Mouse (Mus musculus): ENCODE measurements around the gene Braf. TPM values are rescaled to one million over a fixed set of nuclear protein-coding genes. Genes with fewer than 3 reads are reported as not detected.

Gene Braf
- total and polyA plus RNA-seq, 3 experiments: 7.2 to 16.9 (median 15.0) TPM

DNA sequence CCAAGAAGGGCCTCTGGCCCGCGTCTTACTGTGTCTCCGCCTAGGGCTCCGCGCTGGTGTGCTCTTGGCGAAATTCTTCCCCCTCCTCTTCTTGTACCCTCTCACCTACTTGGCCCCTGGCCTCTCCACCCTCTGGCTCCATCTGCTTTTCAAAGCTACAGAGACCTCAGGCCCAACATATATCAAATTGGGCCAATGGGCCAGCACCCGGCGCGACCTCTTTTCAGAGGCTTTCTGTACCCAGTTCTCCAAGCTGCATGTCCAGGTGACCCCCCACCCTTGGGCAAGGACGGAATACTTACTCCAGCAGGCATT, 150.8 kb downstream of the Braf start:
- peak overlapping the region; percentile 89 for H3K9ac ChIP-seq (ENCODE audit: low read depth, low read length)
- 27% methylated on average over 10 of the region's 10 CpGs for WGBS

DNA sequence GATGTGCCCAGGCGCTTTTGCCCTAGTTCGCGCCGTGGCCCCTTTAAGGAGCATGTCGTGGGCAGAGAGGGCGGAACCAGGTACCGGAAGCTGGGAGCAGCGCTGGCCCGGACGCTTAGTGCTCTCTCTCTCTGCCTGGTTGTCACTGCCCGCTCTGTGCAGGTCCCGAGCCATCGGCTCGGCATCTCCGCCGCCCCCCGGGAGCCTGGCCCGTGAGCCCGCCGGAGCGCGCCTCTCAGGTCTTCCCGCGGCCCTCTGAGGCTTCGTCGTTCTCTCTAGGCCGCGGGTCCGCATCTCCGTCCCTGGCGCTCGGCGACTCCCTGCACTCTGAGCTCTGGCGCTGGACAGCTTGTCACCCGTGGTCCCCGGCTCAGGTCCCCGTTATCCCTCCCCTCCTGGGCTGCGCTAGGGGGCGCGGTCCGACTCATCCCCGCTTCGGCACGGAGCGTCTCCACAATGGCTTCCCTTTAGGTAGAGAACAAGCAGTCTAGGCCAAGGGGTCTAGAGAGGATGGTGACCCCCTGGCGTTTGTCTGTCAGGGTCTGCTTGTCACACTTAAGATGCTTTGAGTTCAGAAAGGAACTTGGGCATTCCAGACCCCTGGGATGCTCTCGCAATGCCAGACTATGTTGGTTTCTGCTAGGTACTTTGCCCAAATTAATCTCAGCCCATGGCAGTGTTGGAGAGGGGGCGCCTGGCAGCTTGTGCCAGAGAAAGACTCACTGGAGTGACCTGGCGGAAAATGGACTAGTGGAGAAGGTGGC, 151.3 kb downstream of the Braf start, which contains the start of gene Adck2:
Gene Adck2, plus strand, starts transcription at position 83 of the 764 bp plus-strand sequence.
- TF ChIP-seq POLR2A (IDR thresholded peaks at IDR 0.05; ENCODE audit: insufficient read depth, low read depth, low read length) (peak; percentile 82), EP300 (IDR thresholded peaks at IDR 0.05; ENCODE audit: insufficient read depth, low read depth, low read length) (0 out of 2 replicates have a peak, but pooled peaks have one; percentile 35), CTCF (IDR thresholded peaks at IDR 0.05) (peak; percentile 40)
- intact Hi-C loops (cut with DNase I): loop anchor here (1.0 kb wide), 1 partner anchor 18 kb away; the partner anchor contains the start of gene Ndufb2
- DNase-seq: peak; percentile 85 to 88
- Histone ChIP-seq H3K27ac (peak within 1 kb of the TSS; percentile 89), H3K79me2 (replicated peaks; ENCODE audit: control insufficient read depth, insufficient read depth, low read length) (peaks cover 1% of the 10 kb centered on the region; the same call in 1 of the 2 replicates), H3K4me3 (peak within 1 kb of the TSS; percentile 67), H3K36me3 (ENCODE audit: control insufficient read depth, insufficient read depth, low read length) (no peaks in the 10 kb centered on the region; the same call in 1 of the 2 replicates), H3K27me3 (ENCODE audit: control insufficient read depth, insufficient read depth, low read length) (no peaks in the 10 kb centered on the region), H3K4me1 (ENCODE audit: control insufficient read depth, insufficient read depth, low read length) (no peaks in the 10 kb centered on the region; the same call in none of the 2 replicates), H3K9ac (ENCODE audit: low read depth, low read length) (peak within 1 kb of the TSS; percentile 89)
- WGBS: 1% methylated on average over 47 of the region's 49 CpGs

More for the DNA sequence above, 150.8 kb downstream of the Braf start:
- no peaks in the 10 kb centered on the region; the same call in 1 of the 2 replicates for H3K36me3 ChIP-seq (ENCODE audit: control insufficient read depth, insufficient read depth, low read length)
- no peak for TF ChIP-seq POLR2A (IDR thresholded peaks at IDR 0.05; ENCODE audit: insufficient read depth, low read depth, low read length)
- TF ChIP-seq EP300 (IDR thresholded peaks at IDR 0.05; ENCODE audit: insufficient read depth, low read depth, low read length): no peak
- TF ChIP-seq CTCF (IDR thresholded peaks at IDR 0.05): no peak
- H3K27me3 ChIP-seq (ENCODE audit: control insufficient read depth, insufficient read depth, low read length): no peaks in the 10 kb centered on the region
- H3K79me2 ChIP-seq (replicated peaks; ENCODE audit: control insufficient read depth, insufficient read depth, low read length): peaks cover 1% of the 10 kb centered on the region; the same call in 1 of the 2 replicates
- H3K4me1 ChIP-seq (ENCODE audit: control insufficient read depth, insufficient read depth, low read length): no peaks in the 10 kb centered on the region; the same call in none of the 2 replicates
- peak; percentile 41 for DNase-seq
- H3K4me3 ChIP-seq: peak overlapping the region; percentile 67
- peak overlapping the region; percentile 89 for H3K27ac ChIP-seq
- intact Hi-C loops (cut with DNase I): no loop called here

DNA sequence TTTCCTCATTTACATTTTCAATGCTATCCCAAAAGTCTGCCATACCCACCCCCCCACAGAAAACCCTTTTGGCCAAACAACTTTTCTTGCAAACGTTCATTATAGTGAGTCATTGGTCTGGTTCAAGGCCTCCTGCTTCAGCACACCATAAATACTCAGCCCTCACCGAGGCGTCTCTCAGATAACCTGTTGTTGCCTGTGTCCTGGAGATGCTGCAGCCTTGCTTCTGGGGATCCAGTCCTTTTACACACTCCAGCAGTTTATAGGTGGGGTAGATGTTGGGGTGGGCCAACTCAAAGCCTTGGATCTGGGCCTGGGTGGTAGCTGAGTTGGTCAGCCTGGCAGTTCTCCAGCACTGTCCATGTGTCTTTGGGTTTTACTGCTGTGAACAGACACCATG, 154.8 kb downstream of the Braf start:
- Histone ChIP-seq H3K27me3 (ENCODE audit: control insufficient read depth, insufficient read depth, low read length) (no peaks in the 10 kb centered on the region), H3K4me1 (ENCODE audit: control insufficient read depth, insufficient read depth, low read length) (no peaks in the 10 kb centered on the region; the same call in none of the 2 replicates), H3K9ac (ENCODE audit: low read depth, low read length) (no peak overlapping the region), H3K36me3 (ENCODE audit: control insufficient read depth, insufficient read depth, low read length) (no peaks in the 10 kb centered on the region), H3K4me3 (no peak overlapping the region), H3K79me2 (replicated peaks; ENCODE audit: control insufficient read depth, insufficient read depth, low read length) (no peaks in the 10 kb centered on the region), H3K27ac (no peak overlapping the region)
- TF ChIP-seq CTCF (IDR thresholded peaks at IDR 0.05) (no peak), POLR2A (IDR thresholded peaks at IDR 0.05; ENCODE audit: insufficient read depth, low read depth, low read length) (no peak), EP300 (IDR thresholded peaks at IDR 0.05; ENCODE audit: insufficient read depth, low read depth, low read length) (no peak)
- intact Hi-C loops (cut with DNase I): no loop called here
- DNase-seq: no peak
- 60% methylated on average over 3 of the region's 3 CpGs for WGBS

DNA sequence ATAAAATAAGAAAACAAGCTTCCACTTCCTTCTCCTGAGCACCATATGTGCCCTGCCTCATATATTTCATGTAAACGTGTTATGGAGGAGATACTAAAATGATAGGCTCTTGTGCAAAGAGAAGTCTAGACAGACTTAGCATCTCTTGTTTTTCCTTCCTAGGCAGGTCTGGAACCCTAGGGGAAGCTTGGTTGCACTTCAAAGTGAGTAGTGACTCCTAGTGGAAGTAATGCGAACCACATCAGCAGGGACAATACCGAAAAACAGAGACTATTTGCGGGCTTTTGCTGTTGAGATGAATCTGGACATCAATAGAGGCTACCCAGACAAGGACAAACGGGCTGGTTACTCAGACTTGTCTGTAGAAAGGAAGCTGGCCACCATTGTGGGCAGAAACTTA, 157.7 kb downstream of the Braf start:
- Histone ChIP-seq H3K4me3 (no peak overlapping the region), H3K9ac (ENCODE audit: low read depth, low read length) (no peak overlapping the region), H3K27ac (no peak overlapping the region), H3K4me1 (ENCODE audit: control insufficient read depth, insufficient read depth, low read length) (peaks cover 2% of the 10 kb centered on the region; the same call in 1 of the 2 replicates), H3K36me3 (ENCODE audit: control insufficient read depth, insufficient read depth, low read length) (no peaks in the 10 kb centered on the region), H3K79me2 (replicated peaks; ENCODE audit: control insufficient read depth, insufficient read depth, low read length) (no peaks in the 10 kb centered on the region), H3K27me3 (ENCODE audit: control insufficient read depth, insufficient read depth, low read length) (no peaks in the 10 kb centered on the region)
- WGBS: 7% methylated on average over 5 of the region's 5 CpGs
- TF ChIP-seq POLR2A (IDR thresholded peaks at IDR 0.05; ENCODE audit: insufficient read depth, low read depth, low read length) (no peak), CTCF (IDR thresholded peaks at IDR 0.05) (peak; percentile 84)
- DNase-seq: no peak
- intact Hi-C loops (cut with DNase I): loop anchor here (1.0 to 5.0 kb wide), 2 partner anchors 104 to 150 kb away; no protein-coding TSS in a partner anchor

DNA sequence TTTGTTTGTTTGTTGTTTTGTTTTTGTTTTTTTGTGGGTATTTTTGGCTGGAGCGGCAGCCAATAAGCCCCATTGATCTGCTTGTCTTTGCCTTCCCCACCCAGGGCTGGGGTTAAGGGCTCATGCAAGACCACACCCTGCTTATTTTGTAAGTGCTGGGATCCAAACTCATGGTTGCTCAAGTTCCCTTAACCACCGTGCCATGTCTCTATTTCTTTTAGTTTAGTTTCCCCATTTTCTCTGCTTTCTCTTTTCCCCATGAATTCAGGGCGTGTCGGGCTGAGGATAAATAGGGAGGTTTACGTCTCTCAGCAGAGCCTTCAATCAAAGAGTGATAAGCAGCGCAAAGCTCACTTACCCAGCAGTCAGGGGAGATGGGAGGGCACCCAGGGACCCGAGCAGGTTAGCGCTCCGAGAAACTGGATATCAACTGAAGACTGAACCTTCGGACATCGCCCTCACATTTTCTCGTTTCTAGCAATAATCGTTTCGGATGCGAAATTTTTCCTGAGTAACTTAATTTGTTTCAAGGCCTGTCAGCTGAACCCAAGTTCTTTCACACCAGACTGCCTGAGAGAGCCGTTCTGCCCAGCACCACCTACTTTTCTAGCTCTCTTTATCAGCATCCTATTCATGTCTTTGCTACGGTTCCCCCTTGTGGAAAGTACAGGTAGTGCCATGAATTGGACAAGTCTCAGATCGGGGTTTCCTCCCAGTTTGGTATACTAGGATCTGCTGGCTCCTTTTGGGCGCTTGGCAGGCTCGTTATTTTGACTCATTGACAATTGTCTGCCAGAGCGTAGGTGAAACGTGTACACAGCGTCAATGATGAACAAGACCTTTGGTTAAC, 162.9 kb downstream of the Braf start:
- Histone ChIP-seq H3K27me3 (ENCODE audit: control insufficient read depth, insufficient read depth, low read length) (no peaks in the 10 kb centered on the region), H3K27ac (no peak overlapping the region), H3K4me1 (ENCODE audit: control insufficient read depth, insufficient read depth, low read length) (peaks cover 4% of the 10 kb centered on the region; the same call in 1 of the 2 replicates), H3K4me3 (no peak overlapping the region), H3K9ac (ENCODE audit: low read depth, low read length) (peak overlapping the region; percentile 41), H3K36me3 (ENCODE audit: control insufficient read depth, insufficient read depth, low read length) (no peaks in the 10 kb centered on the region), H3K79me2 (replicated peaks; ENCODE audit: control insufficient read depth, insufficient read depth, low read length) (no peaks in the 10 kb centered on the region)
- 15% methylated on average over 23 of the region's 23 CpGs for WGBS
- TF ChIP-seq EP300 (IDR thresholded peaks at IDR 0.05; ENCODE audit: insufficient read depth, low read depth, low read length) (peak; percentile 53; the same call in 1 of the 2 replicates), POLR2A (IDR thresholded peaks at IDR 0.05; ENCODE audit: insufficient read depth, low read depth, low read length) (no peak), CTCF (IDR thresholded peaks at IDR 0.05) (peak; percentile 94)
- peak; percentile 59 to 77 for DNase-seq
- intact Hi-C loops (cut with DNase I): loop anchor here (1.0 to 5.0 kb wide), 3 partner anchors 35 to 220 kb away; no protein-coding TSS in a partner anchor

All from heart, adult 2 months (tissue).